Mouse (Mus musculus): ENCODE measurements around the gene Xbp1.
"Not testable (repeated sequence)": the region's sequence is repeated elsewhere in the genome, so short reads cannot be mapped to it uniquely, and the experiment has no call there.

Gene Xbp1

DNA sequence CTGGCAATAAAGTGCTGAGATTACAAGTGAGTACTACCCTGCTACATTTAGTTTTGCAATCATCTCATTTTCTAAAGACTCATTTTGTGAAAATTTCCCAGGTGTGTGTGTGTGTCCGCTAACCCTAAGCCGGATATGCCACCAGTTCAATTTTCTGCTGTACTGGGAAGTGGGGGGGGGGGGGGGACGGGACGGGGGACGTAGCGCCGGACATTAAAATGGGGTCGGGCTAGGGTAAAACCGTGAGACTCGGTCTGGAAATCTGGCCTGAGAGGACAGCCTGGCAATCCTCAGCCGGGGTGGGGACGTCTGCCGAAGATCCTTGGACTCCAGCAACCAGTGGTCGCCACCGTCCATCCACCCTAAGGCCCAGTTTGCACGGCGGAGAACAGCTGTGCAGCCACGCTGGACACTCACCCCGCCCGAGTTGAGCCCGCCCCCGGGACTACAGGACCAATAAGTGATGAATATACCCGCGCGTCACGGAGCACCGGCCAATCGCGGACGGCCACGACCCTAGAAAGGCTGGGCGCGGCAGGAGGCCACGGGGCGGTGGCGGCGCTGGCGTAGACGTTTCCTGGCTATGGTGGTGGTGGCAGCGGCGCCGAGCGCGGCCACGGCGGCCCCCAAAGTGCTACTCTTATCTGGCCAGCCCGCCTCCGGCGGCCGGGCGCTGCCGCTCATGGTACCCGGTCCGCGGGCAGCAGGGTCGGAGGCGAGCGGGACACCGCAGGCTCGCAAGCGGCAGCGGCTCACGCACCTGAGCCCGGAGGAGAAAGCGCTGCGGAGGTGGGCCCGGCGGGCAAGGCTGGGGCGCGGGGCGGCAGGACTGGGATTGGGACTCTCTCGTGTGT, at the start of gene Xbp1:
Gene Xbp1 (plus strand): TSS at position 248 of the 854 bp plus-strand sequence.
- DNase-seq (ENCODE audit: low read depth, low spot score): peak; percentile 96

DNA sequence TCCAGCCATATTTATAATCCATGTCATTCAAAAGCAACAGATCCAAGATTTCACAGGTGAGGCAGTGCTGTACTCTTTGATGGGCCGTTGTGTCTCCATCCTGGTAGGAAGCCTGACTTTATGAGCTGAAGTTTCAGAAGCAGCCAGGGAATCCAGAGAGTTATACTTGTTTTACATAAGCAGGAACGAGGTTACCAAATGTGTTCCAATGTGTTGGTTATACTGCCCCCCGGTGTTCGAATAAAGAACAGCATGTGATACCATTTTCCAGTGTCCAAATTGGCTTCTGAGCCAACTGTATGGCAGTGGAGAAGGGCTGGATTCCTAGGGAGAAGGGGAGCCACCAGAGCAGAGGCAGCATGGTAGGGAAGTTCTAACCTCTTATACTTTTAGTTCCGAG, 46.3 kb upstream of the Xbp1 start:
- peak; percentile 73 for DNase-seq (ENCODE audit: low read depth, low spot score)

DNA sequence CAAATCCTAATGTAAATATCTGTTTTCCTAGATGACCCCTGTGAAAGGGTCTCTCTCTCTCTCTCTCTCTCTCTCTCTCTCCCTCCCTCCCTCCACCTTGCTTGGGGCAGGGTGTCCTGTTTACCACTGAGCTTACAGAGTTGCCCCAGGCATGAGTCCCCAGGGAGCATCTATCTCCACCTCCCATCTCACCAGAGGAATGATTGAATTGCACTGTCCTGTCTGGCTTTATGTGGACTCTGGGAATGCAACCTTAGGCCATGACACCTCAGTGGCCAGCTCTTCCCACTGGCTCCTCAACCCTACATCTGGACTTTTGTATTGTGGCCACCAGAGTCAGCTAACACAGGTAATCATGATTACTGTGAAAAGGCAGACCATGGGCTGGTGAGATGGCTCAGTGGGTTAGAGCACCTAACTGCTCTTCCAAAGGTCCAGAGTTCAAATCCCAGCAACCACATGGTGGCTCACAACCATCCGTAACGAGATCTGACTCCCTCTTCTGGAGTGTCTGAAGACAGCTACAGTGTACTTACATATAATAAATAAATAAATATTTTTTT, 44.8 kb upstream of the Xbp1 start:
- DNase-seq (ENCODE audit: low read depth, low spot score): not testable (repeated sequence)

DNA sequence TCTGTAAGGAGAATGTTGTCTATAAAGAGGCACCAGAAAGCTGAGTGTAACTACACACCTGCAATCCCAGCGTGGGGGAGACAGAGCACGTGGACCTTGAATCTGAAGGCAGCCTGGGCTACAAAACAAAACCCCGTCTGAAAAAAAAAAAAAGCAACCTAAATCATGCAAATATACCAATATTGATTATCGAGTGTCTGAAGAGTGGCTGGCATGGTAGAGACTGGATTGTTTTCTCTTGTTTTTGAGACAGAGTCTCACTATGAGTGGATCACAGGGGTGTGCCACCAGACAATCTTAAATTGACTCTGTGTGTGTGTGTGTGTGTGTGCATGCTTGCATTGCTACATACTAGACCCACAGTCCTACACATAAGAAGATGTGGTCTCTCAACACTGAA, 43.7 kb upstream of the Xbp1 start:
- DNase-seq (ENCODE audit: low read depth, low spot score): no peak

DNA sequence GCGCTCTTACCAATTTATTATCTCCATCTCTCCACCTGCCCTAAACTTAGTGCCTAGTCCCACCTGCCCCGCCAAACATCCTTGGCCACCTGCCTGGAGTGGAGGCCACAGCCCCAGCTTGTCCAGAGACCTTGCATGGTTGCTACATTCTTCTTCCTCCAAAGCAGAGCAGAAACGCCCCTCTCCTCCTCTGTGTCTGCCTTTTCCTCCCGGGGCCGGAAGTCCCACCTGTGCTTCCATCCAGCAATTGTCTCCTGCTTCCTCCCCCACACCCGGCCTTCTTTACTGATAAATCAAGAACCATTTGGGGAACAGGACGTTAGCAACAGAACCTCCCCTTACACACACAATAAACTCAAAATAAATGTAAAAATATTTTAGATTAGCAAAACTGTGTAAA, 42.3 kb upstream of the Xbp1 start:
- DNase-seq (ENCODE audit: low read depth, low spot score): no peak

DNA sequence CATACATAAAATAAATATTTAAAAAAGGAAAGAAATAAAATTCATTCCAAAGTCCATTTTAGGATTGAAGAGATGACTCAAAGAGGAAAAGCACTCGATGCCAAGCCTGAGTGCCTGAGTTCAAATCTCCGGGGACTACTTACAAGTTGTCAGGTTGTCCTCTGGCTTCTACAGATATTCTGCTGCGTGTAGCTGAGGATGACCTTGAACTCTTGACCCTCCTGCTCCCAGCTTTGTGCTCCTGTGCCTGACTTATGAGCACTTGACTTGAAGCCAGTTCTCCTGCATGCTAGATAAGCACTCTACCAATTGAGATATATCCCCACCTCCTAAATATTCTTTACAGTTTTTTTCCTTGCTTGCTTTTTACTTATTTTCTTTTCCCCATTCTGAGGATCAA, 41.6 kb upstream of the Xbp1 start:
- no peak for DNase-seq (ENCODE audit: low read depth, low spot score)

- no peak for DNase-seq (ENCODE audit: low read depth, low spot score)
Observed at GRCm38 (mm10) chr11:5482581-5482980, 37.9 kb upstream of the Xbp1 start.

GRCm38 (mm10) chr11:5485193-5486011, 35.1 kb upstream of the Xbp1 start:
- DNase-seq (ENCODE audit: low read depth, low spot score): peak; percentile 90

DNA sequence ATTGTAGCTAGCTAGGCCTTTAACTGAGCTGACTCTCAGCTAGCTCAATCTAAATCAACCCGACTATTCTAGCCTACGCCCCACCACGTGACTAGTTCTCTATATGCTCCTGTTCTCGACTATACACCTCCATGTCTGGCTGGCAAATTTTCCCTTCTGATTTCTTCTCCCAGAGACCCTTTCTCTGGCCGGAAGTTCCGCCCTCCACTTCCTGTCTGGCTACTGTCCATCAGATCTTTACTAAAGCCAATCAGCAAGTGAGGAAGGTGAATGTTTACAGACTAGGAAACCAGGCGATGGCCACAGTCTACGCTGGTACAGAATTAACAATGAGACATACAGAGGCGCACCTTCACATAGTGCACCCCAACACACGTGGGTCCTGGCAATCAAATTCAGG, 31.0 kb upstream of the Xbp1 start:
- not testable (repeated sequence) for DNase-seq (ENCODE audit: low read depth, low spot score)

DNA sequence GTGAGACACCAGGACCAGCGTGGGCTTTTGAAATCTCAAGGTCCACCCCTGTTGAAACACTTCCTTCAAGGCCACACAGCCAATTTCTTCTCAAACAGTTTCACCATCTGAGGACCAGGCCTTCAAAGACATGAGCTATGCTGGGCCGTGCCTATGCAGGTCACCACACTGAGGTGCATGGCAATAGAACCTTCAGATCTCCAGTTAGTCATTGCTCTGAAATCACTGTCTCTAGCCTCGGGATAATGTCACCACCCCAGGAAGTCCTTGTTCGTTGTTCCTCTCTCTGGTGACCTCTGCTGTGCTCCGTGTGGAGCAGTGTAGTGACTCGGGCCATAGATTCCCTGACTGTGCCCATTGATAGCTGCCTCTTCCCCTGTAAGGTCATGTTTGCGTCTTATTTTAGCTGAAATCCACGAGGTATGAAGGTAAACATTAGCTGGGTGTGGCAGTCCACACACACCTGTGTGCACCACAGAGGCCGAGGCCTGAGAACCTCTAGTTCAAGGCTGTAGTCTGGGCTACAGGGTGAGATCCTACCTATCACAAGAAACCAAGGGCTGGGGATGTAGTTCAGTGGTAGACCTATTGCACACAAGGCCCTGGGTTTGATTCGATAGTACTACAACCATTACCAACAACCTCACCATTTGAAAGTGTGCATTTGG, 29.3 kb upstream of the Xbp1 start:
- DNase-seq (ENCODE audit: low read depth, low spot score): no peak

- DNase-seq (ENCODE audit: low read depth, low spot score): no peak
Observed at GRCm38 (mm10) chr11:5491912-5492311, 28.5 kb upstream of the Xbp1 start.

DNA sequence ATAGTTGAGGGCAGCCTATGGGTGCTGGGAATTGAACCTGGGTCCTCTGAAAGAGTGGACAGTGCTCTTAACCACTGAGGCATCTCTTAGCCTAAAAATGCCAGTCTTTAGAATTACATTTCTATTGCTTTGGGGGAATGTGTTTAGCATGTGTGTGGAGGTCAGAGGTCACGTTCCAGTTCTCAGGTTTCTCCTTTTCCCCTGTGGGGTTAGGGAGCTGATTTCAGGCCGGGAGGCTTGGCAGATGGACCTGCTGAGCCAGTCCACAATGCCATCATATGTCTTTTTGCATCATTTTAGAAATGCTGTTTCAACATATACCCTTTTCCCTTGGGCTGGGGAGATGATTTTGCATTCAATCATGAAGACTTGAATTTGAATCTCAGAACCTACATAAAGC, 26.6 kb upstream of the Xbp1 start:
- peak; percentile 83 for DNase-seq (ENCODE audit: low read depth, low spot score)

GRCm38 (mm10) chr11:5495286-5495832, 25.1 kb upstream of the Xbp1 start:
- no peak for DNase-seq (ENCODE audit: low read depth, low spot score)

DNA sequence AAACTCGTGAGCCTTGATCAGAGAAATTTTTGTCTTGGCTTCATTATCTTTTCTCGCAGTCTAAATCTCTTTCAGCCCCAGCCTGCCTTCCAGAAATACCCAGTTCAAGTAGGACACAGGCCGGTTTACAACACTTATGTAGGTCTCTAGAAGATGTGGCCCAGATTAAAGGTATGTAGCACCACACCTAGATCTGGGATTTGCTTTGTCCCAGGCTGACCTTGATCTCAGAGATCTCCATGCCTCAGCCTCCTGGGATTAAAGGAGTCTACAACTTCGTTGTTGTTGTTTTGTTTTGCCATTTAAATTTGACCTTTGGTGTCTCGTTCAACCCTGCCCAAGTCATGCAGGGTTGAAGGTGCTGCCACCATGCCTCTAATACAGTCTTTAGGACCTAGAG, 24.6 kb upstream of the Xbp1 start:
- no peak for DNase-seq (ENCODE audit: low read depth, low spot score)

GRCm38 (mm10) chr11:5496559-5497248, 23.8 kb upstream of the Xbp1 start:
- DNase-seq (ENCODE audit: low read depth, low spot score): no peak

DNA sequence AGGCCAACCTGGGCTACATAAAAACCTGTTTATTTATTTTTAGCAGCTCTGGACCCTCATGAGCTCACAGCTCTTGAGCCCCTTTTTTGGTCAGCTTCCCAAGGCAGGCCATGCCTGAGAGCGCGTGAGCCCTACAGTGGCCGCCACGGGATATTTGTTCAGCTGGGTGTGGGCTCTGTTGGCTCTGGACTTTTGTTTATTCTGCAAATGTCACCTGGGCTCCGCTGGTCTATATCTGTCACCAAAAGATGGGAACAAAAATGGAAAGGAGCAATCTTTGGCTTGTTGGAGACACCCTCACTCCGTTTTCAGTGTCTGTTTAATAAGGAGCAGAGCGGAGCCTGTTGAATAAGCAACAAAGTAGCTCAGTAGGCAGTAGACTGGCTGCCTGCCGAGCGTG, 22.0 kb upstream of the Xbp1 start:
- no peak for DNase-seq (ENCODE audit: low read depth, low spot score)

- DNase-seq (ENCODE audit: low read depth, low spot score): no peak
Observed at GRCm38 (mm10) chr11:5498931-5499661, 21.4 kb upstream of the Xbp1 start.

DNA sequence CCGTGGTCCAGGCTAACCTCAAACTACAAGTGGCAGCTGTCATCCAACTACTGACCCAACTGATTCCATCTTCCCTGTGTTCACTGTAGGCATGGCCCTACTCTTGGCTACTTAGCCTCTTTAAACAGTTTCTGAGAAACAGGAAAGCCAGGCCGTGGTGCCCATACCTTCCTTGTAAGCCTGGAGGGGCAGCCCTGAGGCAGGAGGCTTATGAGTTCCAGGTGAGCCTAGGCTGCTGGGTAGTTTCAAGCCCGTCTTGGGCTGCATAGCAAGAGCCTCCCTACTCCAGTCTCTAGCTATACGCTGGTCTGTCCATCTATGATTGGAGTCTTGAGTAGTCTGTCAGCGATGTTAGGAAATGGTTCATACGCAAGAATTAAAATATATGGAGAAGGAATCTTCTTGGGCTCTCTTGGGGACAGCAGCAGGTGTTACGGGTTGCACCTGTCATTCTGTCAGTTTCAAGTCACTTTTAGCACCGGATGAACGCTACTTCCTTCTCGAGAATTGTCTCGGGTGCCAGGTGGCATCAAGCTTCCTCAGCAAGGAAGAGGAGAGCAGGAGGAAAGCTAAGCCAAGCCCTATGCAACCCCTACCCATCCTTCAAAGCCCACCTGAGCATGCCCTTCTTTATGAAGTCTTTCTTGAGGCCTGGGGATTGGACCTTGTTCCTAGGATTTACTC, 20.4 kb upstream of the Xbp1 start:
- no peak for DNase-seq (ENCODE audit: low read depth, low spot score)

- no peak for DNase-seq (ENCODE audit: low read depth, low spot score)
Observed at GRCm38 (mm10) chr11:5500903-5501741, 19.3 kb upstream of the Xbp1 start.
